Mouse (Mus musculus): ENCODE data around the gene Ptma.
A peak's percentile ranks its signal among the peaks of the same experiment; 100 is the strongest.
"Not testable (repeated sequence)": the region's sequence is repeated elsewhere in the genome, so short reads cannot be mapped to it uniquely, and the experiment has no call there.

The Ptma gene

DNA sequence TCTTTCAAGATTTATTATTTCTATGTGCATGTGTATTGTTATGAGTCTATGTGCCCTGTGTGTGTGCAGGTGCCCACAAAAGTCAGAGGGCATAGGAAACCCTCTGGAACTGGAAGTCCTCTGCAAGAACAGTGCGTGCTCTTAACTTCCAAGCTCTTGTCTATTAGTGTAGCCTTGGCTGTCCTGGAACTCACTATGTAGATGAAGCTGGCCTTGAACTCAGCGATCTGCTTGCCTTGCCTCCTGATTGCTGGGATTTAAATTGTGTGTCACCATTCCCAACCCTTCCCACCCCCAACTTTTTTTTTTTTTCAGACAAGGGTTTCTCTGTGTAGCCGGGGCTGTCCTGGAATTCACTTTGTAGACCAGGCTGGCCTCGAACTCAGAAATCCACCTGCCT lies 30.2 kb upstream of the Ptma start:
- no peak for DNase-seq (ENCODE audit: low spot score in 2 of 2)

DNA sequence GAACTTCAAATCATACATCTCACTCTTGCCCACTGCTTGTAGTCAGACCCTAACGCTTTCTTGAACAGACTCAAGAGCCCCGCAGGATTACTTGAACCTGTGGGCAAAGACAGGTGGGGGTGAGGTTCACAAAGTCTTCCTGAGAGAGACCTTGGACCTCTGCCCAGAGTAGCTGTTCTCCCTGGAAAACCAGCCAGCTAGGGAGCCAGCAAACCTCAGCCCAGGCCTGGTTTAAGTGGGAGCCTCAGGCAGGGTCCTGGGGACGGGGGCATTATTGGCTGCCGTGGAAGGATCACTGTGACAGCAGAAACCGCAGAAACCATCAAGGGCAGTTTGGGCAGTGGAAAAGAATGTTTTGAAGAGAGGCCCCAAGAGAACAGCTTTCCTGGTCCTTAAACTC lies 29.2 kb upstream of the Ptma start:
- no peak for DNase-seq (ENCODE audit: low spot score in 2 of 2)

GRCm38 (mm10) chr1:86497986-86498385 lies 28.5 kb upstream of the Ptma start:
- no peak for DNase-seq (ENCODE audit: low spot score in 2 of 2)

GRCm38 (mm10) chr1:86498611-86499010 lies 27.9 kb upstream of the Ptma start:
- no peak for DNase-seq (ENCODE audit: low spot score in 2 of 2)

DNA sequence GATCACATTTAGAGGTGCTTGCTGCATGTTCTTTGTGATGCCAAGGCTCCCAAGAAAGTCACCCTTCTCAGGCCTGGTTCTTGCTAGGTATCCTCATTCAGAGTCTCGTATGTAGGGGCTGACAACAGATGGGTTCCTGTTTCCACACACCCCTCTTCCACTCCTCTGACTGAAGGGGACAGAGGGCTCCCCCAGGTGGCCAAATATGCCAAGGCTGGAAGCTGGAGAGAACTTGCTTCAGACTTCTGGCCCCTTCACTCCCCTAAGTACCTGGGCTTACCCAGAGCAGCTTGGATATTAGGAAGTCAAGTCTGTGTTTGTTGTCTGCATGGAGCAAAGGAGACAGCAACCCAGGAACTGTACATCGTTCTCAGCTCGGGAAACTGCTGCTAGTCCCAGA lies 26.6 kb upstream of the Ptma start:
- peak; percentile 46 to 58 for DNase-seq (ENCODE audit: low spot score in 2 of 2)

GRCm38 (mm10) chr1:86500681-86501080 lies 25.8 kb upstream of the Ptma start:
- DNase-seq (ENCODE audit: low spot score in 2 of 2), result no peak

DNA sequence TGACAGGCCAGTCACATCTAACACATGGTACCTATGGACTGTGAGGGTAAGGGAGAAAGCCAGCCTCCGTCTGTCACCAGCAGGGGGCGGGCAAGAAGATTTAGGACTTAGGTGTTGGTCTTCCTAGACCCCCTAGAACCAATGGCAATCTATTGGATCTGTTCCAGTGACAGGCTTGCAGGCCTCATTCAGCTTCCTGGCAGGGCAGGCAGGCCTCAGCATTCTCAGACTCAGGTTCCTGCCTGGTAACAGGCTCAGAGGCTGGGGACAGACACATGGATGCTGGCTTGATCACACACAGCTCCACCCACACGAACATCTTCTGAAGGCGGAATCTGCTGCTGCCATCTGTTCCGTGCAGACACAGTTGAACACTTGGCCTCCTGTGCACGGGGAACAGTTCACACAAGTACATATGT lies 25.4 kb upstream of the Ptma start:
- peak in 1 of 2 experiments; percentile 54 for DNase-seq (ENCODE audit: low spot score in 2 of 2)

- DNase-seq (ENCODE audit: low spot score in 2 of 2), result peak; percentile 94 to 95
These were observed 25.0 kb upstream of the Ptma start for GRCm38 (mm10) chr1:86501559-86501958.

GRCm38 (mm10) chr1:86502221-86503048 lies 24.1 kb upstream of the Ptma start:
- no peak for DNase-seq (ENCODE audit: low spot score in 2 of 2)

DNA sequence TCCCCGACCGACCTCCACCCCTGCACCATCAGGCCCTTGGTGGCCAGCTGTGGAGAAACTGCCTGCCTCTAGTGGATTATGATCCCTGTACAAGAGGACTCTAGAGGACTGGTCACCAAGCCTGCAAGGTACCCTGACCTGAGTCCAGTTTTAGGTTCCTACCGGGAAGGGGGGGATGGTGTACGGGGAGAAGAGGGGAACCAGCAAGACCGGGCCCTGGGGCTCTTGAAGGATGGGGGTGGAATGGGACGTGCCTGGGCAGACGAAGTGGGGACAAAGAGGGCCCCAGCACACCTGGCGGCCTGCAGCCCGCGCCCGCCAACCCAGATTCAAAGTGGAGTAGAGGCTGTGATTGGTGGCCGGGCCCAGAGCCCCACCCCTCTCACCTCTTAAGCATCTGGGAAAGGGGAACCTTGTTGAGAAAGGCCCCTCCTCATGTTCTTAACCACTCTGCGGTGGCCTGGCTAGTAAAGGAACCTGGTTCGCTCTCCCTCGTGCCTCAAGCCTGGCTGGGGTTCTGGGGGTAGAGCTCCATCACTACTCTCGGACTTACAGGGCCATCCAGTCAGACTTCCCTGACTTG lies 23.3 kb upstream of the Ptma start:
- no peak for DNase-seq (ENCODE audit: low spot score in 2 of 2)

DNA sequence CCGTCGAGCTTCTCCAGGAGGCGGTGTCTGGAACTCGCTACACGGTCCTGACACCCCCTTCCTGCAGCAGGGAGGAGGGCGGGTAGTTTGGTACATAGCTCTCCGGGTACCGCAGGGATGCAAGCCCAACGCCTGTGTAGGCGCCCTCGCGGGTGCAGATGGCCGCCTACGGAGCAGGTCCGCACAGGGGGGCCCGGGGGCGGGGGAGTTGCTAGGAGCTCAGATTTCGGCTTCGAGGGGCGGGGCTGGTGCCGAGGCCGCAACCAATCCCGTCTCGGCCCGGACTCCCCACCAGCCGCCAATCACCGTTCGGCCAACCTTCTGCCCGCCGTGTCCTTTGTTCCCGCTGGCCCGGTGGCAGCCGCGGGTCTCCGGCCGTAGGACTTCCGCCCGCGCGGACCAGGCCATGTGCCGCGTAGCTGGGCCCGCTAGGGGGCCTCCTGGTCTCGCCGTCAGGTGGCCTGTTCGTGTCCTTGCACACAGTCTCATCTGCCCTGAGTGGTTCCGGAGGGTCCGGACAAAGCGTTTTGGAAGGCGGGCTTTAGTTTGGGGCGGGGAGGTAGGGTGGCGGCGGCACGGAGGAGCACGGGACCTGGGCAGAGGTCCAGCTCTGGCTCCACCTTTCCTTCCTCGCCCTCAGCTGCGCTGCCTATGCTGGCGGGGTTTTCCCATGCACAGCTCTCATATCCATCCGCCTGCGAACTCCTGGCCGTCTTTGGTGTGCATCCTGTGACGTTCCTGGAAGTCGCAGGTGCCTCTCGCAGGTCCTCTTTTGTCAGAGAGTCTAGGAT lies 22.4 kb upstream of the Ptma start:
- peak; percentile 90 to 95 for DNase-seq (ENCODE audit: low spot score in 2 of 2)

GRCm38 (mm10) chr1:86504697-86505421 lies 21.7 kb upstream of the Ptma start:
- peak in 1 of 2 experiments; percentile 37 for DNase-seq (ENCODE audit: low spot score in 2 of 2)

GRCm38 (mm10) chr1:86505461-86505860 lies 21.1 kb upstream of the Ptma start:
- no peak for DNase-seq (ENCODE audit: low spot score in 2 of 2)

DNA sequence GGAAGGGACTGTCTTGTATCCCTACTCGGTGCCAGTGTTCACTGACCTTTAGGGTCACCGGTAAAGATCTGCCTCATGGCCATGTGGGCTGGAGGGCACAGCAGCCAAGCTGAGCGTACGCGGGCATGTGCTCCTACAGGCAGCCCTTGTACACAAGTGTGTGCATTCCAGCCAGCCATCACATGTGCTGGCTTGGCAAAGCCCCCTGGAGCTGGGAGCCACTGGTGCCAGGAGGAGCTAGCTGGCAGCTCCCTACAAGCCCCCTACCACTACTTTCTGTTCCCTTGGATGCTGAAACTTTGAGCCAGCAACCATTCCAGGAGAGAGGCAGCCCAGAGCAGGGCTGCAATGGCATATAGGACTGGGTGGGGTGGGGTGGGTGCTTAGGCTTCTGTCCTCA lies 20.1 kb upstream of the Ptma start:
- DNase-seq (ENCODE audit: low spot score in 2 of 2), result no peak

DNA sequence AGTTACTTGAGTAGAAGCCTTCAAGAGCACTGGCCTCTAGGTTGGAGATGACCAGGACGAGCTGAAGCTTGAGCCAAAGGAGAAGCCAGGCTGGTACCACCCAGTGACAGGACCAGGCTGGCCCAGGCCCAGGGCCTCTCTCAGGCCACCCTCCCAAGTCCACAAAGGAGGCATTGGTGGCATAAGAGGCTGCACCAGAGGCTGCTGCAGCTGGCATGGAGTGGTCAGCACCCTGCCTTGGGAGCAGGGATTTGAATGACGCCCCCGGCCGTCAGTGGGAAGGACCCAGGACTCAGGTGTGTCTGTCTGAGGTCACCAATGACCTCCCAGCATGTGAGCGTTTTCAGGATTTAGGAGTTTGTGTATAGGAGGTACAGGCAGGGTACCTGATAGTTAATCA lies 18.7 kb upstream of the Ptma start:
- no peak for DNase-seq (ENCODE audit: low spot score in 2 of 2)

DNA sequence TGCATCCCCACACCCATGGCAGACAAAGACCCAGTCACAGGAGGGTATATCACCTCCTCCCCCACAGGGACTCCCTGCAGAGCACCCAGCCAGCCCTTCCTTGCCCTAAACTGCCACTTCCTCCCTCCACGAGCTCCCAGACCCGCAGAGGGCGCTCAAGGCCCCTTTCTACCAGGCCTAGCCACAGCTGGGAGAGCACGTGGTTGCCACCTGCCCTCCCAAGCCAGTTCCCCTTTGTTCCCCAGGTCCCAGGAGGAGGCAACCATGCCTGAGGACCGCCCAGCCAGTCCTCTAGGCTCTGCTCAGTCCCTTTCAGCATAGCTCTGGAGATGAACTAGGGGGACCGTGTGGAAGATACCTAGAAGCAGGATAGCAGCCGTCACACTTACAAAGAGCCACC lies 17.1 kb upstream of the Ptma start:
- peak; percentile 84 to 88 for DNase-seq (ENCODE audit: low spot score in 2 of 2)

DNA sequence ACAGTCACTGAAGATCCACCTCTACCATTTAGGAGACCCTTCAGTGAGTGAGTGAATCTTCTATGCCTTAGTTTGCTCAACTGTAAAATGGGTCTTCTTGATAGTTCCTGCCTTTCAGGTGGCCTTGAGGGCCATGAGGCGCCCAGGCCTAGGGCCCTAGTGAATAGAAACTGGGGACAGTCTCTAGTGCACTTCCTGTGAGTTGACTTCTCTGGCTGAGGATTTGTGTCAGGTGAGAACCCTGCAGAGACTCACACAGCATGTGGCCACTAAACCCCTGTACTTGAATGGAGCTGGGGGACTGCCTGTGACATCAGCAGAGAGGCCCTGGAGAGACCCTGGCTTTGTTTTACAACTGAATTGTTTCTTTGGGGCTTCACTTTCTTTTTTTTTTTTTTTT lies 16.3 kb upstream of the Ptma start:
- no peak for DNase-seq (ENCODE audit: low spot score in 2 of 2)

GRCm38 (mm10) chr1:86510676-86511441 lies 15.7 kb upstream of the Ptma start:
- DNase-seq (ENCODE audit: low spot score in 2 of 2), result no peak

DNA sequence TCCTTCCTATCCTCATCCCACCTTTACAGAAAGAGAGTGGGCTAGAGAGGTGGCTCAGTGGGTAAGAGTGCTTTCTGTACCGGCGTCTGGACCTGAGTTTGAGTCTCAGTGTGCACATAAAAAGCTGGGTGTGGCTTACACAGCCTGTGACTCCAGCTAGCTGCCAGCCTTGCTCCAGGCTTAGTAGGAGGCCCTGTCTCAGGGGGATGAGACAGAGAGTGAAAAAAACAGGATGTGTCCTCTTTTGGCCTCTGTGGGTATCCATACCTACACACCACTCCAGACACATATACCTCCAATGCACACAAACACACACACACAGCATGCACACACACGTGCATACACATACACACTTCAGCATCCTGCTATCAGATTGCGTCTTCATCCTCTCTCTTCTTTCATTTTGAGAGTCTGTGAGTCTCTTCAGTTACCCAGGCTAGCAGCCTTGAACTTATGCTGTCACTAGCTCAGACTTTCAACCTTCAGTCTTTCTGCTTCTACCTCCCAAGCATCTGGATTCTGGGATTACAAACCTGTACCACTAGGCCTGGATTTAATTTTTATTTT lies 14.3 kb upstream of the Ptma start:
- no peak for DNase-seq (ENCODE audit: low spot score in 2 of 2)

DNA sequence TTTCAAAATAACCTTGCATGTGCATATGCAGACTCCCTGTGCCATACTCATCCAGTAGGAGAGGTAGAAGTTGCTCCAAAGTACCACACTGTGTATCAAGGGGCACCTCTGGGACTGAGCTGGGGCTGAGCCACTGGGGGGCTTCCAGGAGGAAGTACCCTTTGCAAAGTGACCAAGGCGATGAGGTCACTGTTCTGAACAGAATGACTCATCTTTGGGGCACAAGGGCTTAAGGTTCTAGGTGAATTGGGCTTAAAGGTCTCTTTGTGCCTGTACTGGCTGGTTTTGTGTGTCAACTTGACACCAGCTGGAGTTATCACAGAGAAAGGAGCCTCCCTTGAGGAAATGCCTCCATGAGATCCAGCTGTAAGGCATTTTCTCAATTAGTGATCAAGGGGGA lies 13.5 kb upstream of the Ptma start:
- not testable (repeated sequence) for DNase-seq (ENCODE audit: low spot score in 2 of 2)

Measured in urinary bladder, postnatal 36 days (tissue).